ENCODE assay signal across 8 mouse cellular contexts in the genomic region with DNA sequence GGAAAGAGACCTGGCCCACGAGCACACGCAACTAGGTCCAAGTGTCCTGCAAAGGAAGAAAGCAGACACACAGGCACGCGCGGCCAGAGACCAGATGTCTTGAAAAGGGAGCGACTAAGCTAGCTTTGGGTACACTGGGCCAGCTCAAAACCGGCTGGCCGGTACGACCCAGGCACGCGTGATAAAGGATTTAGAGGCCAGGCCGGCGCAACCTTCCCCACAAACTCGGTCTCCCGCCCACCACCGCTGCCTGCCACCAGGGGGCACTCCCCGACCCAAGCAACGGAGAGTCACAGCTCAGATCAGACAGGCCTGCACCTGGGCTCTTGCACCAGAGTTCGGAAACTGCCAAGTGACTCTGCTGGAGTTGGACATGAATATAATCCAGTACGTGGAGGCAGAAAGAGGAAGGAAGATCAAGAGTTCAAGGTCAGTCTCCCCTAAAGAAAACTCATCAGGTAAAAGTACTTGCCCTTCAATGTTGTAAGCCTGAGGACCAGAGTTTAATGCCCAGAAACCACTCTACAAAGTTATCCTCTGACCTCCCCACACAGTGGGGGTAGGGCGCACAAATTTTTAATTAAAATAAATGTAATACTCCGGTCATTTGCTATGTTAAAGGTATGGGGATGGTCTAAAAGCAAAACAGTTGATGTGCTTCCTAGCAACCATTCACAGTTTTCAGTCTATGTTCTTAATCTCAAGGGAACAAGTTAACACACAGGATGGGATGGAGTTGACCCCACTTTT. TPM values are rescaled to one million over a fixed set of nuclear protein-coding genes. Genes with fewer than 3 reads are reported as not detected.
DNase-seq lines count a peak whose midpoint lies in the region; ATAC-seq and TF ChIP-seq lines count a peak whose summit lies in the region.

No protein-coding gene starts in this region.

- peak overlapping the region; percentile 76 for H3K9ac ChIP-seq in embryonic facial prominence, embryonic 14.5 days (ENCODE audit: low read depth, low read length)
- peak overlapping the region; percentile 51 for H3K9ac ChIP-seq in limb, embryonic 15.5 days
- H3K9ac ChIP-seq in midbrain, postnatal 0 days (replicated peaks; ENCODE audit: low read length, poor library complexity, severe bottlenecking): no peak overlapping the region

- H3K4me3 ChIP-seq in embryonic facial prominence, embryonic 14.5 days (ENCODE audit: low read depth, low read length): peak overlapping the region; percentile 60
- peak overlapping the region; percentile 55 for H3K4me3 ChIP-seq in limb, embryonic 15.5 days
- peak overlapping the region; percentile 34 for H3K4me3 ChIP-seq in midbrain, postnatal 0 days (ENCODE audit: low read depth, low read length)

- peak overlapping the region; percentile 84 for H3K4me2 ChIP-seq in embryonic facial prominence, embryonic 14.5 days (ENCODE audit: low read depth, low read length)
- H3K4me2 ChIP-seq in limb, embryonic 15.5 days: peak overlapping the region; percentile 88
- peak overlapping the region; percentile 58 for H3K4me2 ChIP-seq in midbrain, postnatal 0 days (ENCODE audit: low read depth, low read length, poor library complexity, severe bottlenecking)

- no peaks in the 10 kb centered on the region for H3K4me1 ChIP-seq in embryonic facial prominence, embryonic 14.5 days (ENCODE audit: control insufficient read depth, insufficient read depth, low read length)
- no peaks in the 10 kb centered on the region for H3K4me1 ChIP-seq in limb, embryonic 15.5 days
- 0 out of 2 replicates have a peak, but pooled peaks cover 3% of the 10 kb centered on the region for H3K4me1 ChIP-seq in midbrain, postnatal 0 days (ENCODE audit: insufficient read depth, low read length)

- ATAC-seq in embryonic facial prominence, embryonic 14.5 days (ENCODE audit: low read depth): peak; percentile 84
- ATAC-seq in limb, embryonic 15.5 days (ENCODE audit: insufficient number of reproducible peaks, low FRiP score, low TSS enrichment, low read depth): peak; percentile 72; the same call in 1 of the 2 replicates
- peak; percentile 69 for ATAC-seq in midbrain, postnatal 0 days (ENCODE audit: low FRiP score)

- no peaks in the 10 kb centered on the region for H3K36me3 ChIP-seq in embryonic facial prominence, embryonic 14.5 days (ENCODE audit: control insufficient read depth, insufficient read depth, low read length)
- no peaks in the 10 kb centered on the region for H3K36me3 ChIP-seq in limb, embryonic 15.5 days
- H3K36me3 ChIP-seq in midbrain, postnatal 0 days (ENCODE audit: insufficient read depth, low read length): no peaks in the 10 kb centered on the region

- WGBS in embryonic facial prominence, embryonic 14.5 days: 8% methylated on average over 22 of the region's 22 CpGs
- WGBS in limb, embryonic 15.5 days: 8% methylated on average over 22 of the region's 22 CpGs
- 9% methylated on average over 22 of the region's 22 CpGs for WGBS in midbrain, postnatal 0 days

- TF ChIP-seq CTCF in midbrain, postnatal 0 days (IDR thresholded peaks at IDR 0.05): peak; percentile 84

- H3K9me3 ChIP-seq in embryonic facial prominence, embryonic 14.5 days (ENCODE audit: control insufficient read depth, low read length): no peaks in the 10 kb centered on the region
- no peaks in the 10 kb centered on the region for H3K9me3 ChIP-seq in limb, embryonic 15.5 days
- no peaks in the 10 kb centered on the region for H3K9me3 ChIP-seq in midbrain, postnatal 0 days (ENCODE audit: low read length)

- no peak overlapping the region for H3K27ac ChIP-seq in embryonic facial prominence, embryonic 14.5 days (replicated peaks; ENCODE audit: low read depth, low read length)
- H3K27ac ChIP-seq in limb, embryonic 15.5 days: peak overlapping the region; percentile 28
- no peak overlapping the region for H3K27ac ChIP-seq in midbrain, postnatal 0 days (ENCODE audit: low read depth, low read length)

- no peaks in the 10 kb centered on the region for H3K27me3 ChIP-seq in embryonic facial prominence, embryonic 14.5 days (replicated peaks; ENCODE audit: control insufficient read depth, insufficient read depth, low read length)
- H3K27me3 ChIP-seq in limb, embryonic 15.5 days: no peaks in the 10 kb centered on the region
- 0 out of 2 replicates have a peak, but pooled peaks cover 5% of the 10 kb centered on the region for H3K27me3 ChIP-seq in midbrain, postnatal 0 days (ENCODE audit: insufficient read depth, low read length)

- peak; percentile 85 for DNase-seq in 416B (ENCODE audit: low read depth)
- DNase-seq in adrenal gland, postnatal 4 days (ENCODE audit: low spot score in 2 of 2): peak; percentile 78 to 87
- peak; percentile 78 for DNase-seq in embryonic facial prominence, embryonic 14.5 days (ENCODE audit: low spot score)
- peak; percentile 91 for DNase-seq in heart, adult 8-10 months (ENCODE audit: low spot score)
- peak; percentile 95 for DNase-seq in kidney, adult 9 months
- peak; percentile 60 for DNase-seq in midbrain, postnatal 0 days (ENCODE audit: low spot score)
- peak; percentile 89 to 94 for DNase-seq in spleen, postnatal 10 days (ENCODE audit: low spot score in 2 of 2)

RNA-seq across cellular contexts. Expression of gene Cdc14b, which starts 26.1 kb away (rescaled TPM):
- 10 to 100 TPM; 11.0 to 11.5 TPM for total RNA-seq in adrenal gland, postnatal 4 days (2021)
- polyA plus RNA-seq in embryonic facial prominence, embryonic 14.5 days (2014; fragmentation: Nextera tagmentation; extraction: Ambion mirVana): 12.7 and 14.7 TPM in 2 replicates
- 10 to 100 TPM in 2 of 4 experiments, 1 to 10 TPM in 2; 7.7 to 11.5 (median 9.7) TPM for total RNA-seq in heart, adult 8-10 months (2022)
- polyA plus RNA-seq in limb, embryonic 15.5 days (2015; fragmentation: Nextera tagmentation; extraction: Ambion mirVana): 11.3 and 12.7 TPM in 2 replicates
- 4.2 and 4.6 TPM in 2 replicates for total RNA-seq in midbrain, postnatal 0 days (2014; rRNA removed)
- polyA plus RNA-seq in midbrain, postnatal 0 days (2015; fragmentation: Nextera tagmentation; extraction: Ambion mirVana): 0.72 and 1.2 TPM in 2 replicates
